Mouse (Mus musculus): ENCODE data around the gene Spata33.
"Not testable (repeated sequence)": the region's sequence is repeated elsewhere in the genome, so short reads cannot be mapped to it uniquely, and the experiment has no call there.

DNA sequence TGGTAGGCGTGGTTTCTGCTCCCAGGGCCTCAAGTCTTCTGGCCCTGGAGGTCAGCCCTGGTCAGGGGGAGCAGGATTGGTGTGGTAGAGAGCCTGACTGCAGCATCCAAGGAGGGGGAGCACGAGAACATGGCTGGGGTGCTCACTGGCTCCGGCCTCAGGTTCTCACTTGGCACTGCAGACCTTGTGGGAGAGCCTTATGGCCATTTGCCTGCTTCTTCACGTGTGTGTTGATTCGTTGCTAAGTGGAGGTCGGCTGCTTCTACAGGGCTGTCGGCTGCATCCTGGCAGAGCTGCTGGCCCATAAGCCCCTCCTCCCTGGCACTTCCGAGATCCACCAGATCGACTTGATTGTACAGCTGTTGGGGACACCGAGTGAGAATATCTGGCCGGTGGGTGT, 17.7 kb downstream of the Spata33 start:
- TF ChIP-seq POLR2A (IDR thresholded peaks at IDR 0.05; ENCODE audit: extremely low read depth, insufficient read depth, low read length); CTCF (IDR thresholded peaks at IDR 0.05; ENCODE audit: low read depth, low read length): not testable (repeated sequence)

All from liver, adult 2 months (tissue).